Mouse (Mus musculus): ENCODE data around the gene Rev1.

Rev1 gene

DNA sequence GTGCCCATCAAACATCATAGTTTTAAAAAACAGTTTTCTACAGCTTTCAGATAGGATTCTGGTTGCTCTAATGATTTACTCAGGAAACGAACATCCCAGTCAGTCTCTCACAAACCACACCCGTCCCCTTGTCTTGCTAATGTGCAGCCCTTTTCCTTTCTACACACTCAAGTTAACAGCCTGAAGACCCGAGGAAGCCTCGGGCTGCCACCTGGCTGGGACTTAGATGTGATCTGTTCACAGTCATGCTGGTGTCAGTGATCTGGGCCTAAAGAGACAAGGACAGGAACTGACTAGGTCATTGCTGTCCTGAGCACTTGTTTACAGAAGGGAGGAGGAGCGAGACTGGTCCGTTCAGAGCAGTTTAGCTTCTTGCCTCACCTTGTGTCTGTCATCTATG lies 71.2 kb downstream of the Rev1 start:
- no peak for DNase-seq

DNA sequence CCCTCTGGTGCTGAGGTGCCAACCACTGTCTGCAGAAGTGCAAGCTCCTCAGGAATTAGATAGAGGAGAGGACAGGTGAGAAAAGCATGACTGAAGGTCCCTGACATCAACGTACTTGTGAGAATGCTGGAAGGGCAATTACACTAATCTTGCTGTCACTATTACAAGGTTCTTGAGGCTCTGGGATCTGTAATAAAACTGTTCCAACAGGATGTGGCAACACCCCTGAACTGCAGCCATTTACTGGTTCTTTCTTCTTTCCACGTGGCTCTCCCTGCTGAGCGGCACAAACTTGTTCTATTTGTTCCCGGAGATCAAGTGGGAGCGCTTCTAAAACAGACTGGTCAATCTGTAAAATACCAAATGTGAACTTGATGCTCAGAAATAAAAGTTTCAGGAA lies 74.4 kb downstream of the Rev1 start:
- DNase-seq = no peak

DNA sequence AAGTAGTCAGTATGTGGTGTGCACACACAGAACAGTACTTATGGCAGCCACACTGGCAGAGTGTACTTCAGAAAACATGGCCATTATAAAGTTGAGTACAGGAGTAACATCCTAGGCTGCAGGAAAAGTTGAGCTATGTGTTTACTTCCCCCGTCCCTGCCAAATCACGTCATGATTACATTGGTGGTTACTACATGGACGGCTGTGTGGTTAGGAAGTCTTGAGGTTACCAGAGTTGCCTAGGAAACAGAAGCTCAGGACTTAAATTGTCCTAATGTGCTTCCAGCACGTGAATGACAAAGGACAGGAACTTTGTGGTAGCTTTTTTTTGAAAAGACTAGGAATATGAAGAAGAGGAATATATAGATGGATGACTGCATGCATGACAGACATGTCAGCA lies 80.0 kb downstream of the Rev1 start:
- no peak for DNase-seq

DNA sequence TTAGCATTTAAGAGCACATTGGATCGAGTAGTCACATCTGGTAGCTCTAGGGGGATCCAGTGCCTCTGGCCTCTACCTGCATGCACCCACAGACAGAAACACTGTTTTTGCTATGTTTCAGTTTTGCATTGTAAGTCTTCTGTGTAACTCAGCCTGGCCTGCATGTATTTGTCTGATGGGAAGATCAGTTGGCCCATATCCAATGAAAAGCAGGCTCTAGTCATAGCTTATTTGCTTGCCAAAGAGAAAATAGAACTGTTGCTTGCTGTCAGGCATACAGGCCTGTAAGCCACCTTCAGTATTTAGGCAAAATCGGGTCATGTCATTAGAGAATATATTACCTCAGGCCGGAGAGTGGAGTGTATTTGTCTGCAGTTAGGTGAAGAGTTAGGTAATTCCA lies 81.5 kb downstream of the Rev1 start:
- no peak for DNase-seq

DNA sequence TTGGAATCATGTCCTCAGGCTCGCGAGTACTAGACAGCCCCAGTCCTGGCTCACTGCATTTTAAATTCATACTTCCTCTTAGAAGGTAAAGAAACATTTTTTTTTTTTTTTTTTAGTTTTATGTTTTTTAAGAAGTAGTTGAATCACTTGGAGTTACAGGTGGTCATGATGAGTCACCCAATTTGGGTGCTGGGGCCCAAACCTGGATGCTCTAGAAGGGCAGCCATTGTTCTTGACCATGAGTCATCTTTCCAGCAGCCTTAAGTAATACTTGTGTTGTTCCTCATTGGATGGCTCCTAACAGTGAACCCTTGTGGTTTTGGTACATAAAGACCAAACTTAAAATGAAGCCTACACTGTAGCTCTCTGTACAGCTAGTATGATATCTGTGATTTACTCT lies 90.7 kb downstream of the Rev1 start:
- DNase-seq = no peak

DNA sequence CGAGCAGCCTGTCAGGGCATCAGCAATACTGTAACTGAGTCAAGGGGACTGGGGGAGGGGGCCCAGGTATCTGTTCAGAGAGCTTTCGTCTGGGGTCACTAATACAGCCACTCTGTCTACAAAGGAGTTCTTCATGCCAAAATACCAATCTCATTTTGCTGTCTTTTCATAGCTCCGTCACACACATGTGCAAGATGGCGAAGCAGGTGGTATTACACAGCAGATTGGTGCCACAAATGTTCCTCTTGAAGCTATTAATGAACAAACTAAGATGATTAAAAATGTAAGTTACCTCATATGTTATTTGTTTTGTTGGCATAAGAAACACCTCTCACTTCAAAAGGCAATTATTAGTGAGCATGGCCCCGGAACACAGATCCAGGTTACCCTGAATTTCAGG lies 92.2 kb downstream of the Rev1 start:
- DNase-seq = no peak

DNA sequence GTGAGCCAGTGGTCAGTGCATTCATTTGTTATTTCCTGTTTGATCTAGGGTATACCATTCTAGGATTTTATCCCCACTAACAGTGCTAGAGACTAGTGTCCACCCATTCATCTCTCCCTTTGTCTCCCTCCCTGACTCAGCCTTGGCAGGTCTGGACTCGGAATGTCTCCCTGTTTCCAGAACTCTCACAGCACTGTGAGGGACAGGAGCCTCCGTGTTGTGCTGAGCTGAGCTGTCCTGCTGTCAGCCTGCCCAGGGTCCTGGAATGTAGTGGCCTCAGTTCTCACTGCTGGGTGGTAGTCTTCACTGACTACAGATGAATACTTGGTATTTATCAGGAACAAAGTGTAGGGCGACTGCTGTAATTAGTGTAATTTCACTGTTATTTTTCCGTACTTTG lies 94.1 kb downstream of the Rev1 start:
- DNase-seq = no peak

DNA sequence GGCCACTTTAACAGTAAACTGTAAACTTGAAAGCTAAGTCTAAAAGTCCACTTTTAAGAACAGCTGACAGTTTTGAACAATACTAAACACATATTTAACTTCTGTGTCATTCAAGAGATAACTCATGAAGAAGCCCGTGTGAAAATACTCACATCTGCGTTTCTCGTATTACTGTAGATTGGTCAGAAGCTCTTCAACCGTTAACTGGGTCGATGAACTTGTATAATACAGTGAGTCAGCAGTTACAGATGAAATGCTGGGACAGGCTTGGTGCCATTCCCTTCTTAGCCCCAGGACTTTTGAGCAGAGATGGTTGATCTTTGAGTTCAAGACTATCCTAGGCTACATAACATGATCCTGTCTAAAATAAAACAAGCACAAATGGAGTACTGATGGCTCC lies 98.2 kb downstream of the Rev1 start:
- DNase-seq = no peak

DNA sequence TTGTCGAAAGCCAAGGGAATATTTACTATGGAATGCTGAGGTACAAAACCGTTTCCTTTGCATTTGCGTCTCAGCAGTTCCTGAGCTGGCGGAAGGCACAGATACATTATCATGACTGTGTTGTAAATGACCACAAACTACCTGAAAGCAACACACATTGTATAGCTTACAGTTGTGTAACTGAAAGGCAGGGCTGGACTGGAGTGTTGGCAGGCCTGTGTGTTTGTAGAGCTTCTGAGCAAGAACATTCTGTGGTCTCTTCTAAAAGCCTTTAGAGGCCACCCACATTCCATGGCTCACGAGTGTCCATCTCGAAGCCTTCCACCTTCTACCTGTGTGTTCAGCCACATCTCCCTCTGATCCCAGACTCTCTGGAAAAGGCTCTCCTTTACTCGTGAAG lies 102.3 kb downstream of the Rev1 start:
- no peak for DNase-seq

DNA sequence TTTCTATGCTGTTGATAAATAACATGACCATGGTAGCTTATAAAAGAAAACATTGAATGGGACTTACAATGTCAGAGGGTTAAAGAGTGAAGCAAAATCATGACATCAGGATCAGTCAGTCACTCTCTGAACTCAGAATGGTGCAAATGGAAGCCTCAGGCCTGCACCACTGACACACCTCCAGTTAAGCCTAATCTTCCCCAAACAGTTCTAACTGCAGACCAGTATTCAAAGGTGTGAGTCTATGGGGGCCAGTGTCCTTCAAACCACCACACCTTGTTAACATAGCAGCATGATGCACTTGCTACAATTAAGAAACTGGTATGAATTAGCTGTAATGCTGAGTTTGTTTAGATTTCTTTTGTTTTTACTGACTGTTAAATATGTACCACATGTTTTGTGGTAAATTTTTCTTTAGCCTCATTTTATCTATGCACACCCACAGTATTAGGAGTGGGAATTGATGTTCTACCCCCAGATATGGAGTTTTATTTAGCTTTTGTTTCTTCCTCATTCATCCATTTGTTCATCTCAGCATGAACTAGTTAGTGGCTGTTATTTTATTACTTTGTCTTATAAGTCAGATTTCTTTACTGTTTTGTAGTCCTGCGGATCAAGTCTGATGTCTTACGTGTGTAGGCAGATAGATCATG lies 114.9 kb downstream of the Rev1 start:
- no peak for DNase-seq

DNA sequence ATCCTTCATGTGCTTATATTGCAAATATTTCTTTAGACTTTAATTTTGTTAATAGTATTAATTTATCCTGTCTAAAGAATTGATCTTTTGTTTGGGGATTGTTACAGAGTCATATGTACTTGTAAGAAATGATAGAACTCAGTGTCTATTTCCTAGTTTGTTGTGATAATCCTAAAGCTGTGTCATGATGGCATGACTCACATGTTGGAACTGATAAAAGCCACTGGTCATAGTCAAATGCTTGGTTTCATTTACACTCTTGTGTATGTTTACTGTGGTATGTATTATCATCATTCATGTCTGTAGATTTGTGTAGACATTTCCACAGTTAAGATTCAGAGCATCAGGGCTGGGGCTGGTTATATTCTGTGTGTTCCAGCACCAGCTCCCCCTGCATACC lies 117.1 kb downstream of the Rev1 start:
- no peak for DNase-seq

DNA sequence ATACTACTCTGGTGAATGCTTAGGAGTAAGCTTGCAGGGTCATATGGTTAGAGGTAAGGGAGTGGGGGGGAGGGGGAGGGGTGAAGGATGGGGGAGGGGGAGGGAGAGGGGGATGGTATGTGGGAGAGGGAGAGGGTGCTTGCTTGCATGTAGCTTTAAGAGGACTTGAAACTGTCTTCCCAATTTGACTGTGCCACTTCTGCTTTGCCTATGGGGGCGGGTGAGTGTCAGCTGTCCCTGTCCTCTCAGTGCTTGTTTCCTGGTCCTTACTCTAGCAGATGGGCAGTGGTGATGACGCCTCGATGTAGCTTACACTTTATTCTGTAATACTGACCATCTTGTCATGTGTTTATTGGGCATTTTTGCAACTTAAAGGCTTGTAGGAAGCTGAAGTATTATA lies 117.5 kb downstream of the Rev1 start:
- no peak for DNase-seq

DNA sequence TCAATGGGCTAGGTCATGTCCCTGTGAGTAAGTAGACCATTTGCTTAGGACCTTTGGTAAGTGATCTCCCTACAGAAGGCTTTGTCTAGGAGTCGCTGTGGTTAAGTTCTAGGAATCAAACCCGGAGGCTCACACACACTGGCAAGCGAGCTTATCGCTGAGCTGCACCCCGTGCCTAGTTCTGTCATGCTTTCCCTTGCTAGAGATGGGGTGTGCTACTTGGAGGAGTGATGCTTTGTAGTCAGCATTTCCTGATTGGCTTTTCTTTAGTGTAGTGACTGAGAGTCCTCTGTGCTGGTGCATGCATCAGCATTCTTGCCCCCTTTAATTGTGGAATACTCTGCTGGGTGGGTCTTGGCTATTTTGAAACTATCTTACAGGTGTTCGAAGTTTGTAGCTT lies 118.0 kb downstream of the Rev1 start:
- no peak for DNase-seq

DNA sequence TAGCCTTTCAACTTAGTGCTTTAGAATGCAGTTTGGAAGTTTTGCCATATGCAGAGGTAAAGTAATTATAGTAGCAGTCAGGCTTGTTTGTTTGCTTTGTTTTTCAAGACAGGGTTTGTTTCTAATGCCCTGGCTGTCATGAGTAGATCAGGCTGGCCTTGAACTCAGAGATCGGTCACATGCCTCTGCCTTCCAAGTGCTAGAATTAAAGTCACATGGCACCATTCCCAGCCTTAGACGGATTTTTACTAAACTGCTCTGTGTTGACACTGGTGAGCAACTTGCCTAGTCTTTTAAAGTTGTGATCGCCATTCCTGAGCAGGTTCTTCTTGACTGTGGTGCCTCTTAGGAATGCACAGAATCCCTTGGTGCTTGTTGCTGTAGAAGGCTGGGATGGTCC lies 122.9 kb downstream of the Rev1 start:
- DNase-seq = no peak

DNA sequence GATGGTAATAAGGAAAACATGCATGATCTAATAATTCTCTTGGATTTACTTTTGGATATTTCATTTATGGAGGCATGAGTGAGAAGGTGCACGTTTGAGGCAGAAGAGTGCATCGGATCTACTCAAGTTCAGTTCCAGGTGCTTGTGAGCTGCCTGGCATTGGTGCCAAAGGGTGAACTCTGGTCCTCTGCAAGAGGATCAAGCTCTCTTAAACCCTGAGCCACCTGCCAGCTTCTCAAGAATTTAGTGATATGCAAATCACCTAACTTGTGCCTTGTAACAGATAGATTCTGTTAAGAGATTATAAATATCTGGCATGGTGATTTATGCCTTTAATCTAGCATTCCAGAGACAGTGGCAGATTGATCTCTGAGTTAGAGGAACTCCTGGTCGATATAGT lies 126.6 kb downstream of the Rev1 start:
- DNase-seq = no peak
